Mouse (Mus musculus): ENCODE measurements around the gene AY074887. TPM values are rescaled to one million over a fixed set of nuclear protein-coding genes. Genes with fewer than 3 reads are reported as not detected.
A peak's percentile ranks its signal among the peaks of the same experiment; 100 is the strongest.

AY074887 gene
- polyA plus RNA-seq, 1 experiment from 2014 or later: 0.72 TPM

- Histone ChIP-seq H3K9ac (ENCODE audit: low read depth, low read length) (no peak overlapping the region), H3K4me2 (ENCODE audit: low read length) (no peak overlapping the region), H3K9me3 (replicated peaks; ENCODE audit: low read length) (no peaks in the 10 kb centered on the region), H3K27ac (no peak overlapping the region), H3K4me1 (replicated peaks; ENCODE audit: insufficient read depth, low read length) (no peaks in the 10 kb centered on the region), H3K27me3 (ENCODE audit: insufficient read depth, low read length) (no peaks in the 10 kb centered on the region), H3K36me3 (ENCODE audit: insufficient read depth, low read length) (no peaks in the 10 kb centered on the region), H3K4me3 (replicated peaks; ENCODE audit: low read depth, low read length) (no peak overlapping the region)
- no peak for DNase-seq (ENCODE audit: low spot score)
- ATAC-seq (replicated peaks; ENCODE audit: low FRiP score, low read depth): no peak
- 70% methylated on average over 16 of the region's 16 CpGs for WGBS
- TF ChIP-seq CTCF (IDR thresholded peaks at IDR 0.05; ENCODE audit: low read depth): no peak
Measured at GRCm38 (mm10) chr9:54946256-54946655, 4.5 kb downstream of the AY074887 start.

- no peak for DNase-seq (ENCODE audit: low spot score)
- Histone ChIP-seq H3K4me1 (replicated peaks; ENCODE audit: insufficient read depth, low read length) (no peaks in the 10 kb centered on the region), H3K4me3 (replicated peaks; ENCODE audit: low read depth, low read length) (no peak overlapping the region), H3K9me3 (replicated peaks; ENCODE audit: low read length) (no peaks in the 10 kb centered on the region), H3K27me3 (ENCODE audit: insufficient read depth, low read length) (no peaks in the 10 kb centered on the region), H3K4me2 (ENCODE audit: low read length) (no peak overlapping the region), H3K36me3 (ENCODE audit: insufficient read depth, low read length) (no peaks in the 10 kb centered on the region), H3K9ac (ENCODE audit: low read depth, low read length) (no peak overlapping the region), H3K27ac (no peak overlapping the region)
- ATAC-seq (replicated peaks; ENCODE audit: low FRiP score, low read depth): no peak
- no peak for TF ChIP-seq CTCF (IDR thresholded peaks at IDR 0.05; ENCODE audit: low read depth)
- WGBS: 78% methylated on average over 2 of the region's 2 CpGs
Measured at GRCm38 (mm10) chr9:54944467-54944866, 6.3 kb downstream of the AY074887 start.

GRCm38 (mm10) chr9:54942071-54942470 lies 8.7 kb downstream of the AY074887 start:
- Histone ChIP-seq H3K4me2 (ENCODE audit: low read length) (no peak overlapping the region), H3K36me3 (ENCODE audit: insufficient read depth, low read length) (no peaks in the 10 kb centered on the region), H3K27ac (no peak overlapping the region), H3K4me3 (replicated peaks; ENCODE audit: low read depth, low read length) (no peak overlapping the region), H3K9me3 (replicated peaks; ENCODE audit: low read length) (no peaks in the 10 kb centered on the region), H3K4me1 (replicated peaks; ENCODE audit: insufficient read depth, low read length) (no peaks in the 10 kb centered on the region), H3K9ac (ENCODE audit: low read depth, low read length) (no peak overlapping the region), H3K27me3 (ENCODE audit: insufficient read depth, low read length) (no peaks in the 10 kb centered on the region)
- TF ChIP-seq CTCF (IDR thresholded peaks at IDR 0.05; ENCODE audit: low read depth): no peak
- 84% methylated on average over 4 of the region's 4 CpGs for WGBS
- DNase-seq (ENCODE audit: low spot score) (no peak), ATAC-seq (replicated peaks; ENCODE audit: low FRiP score, low read depth) (no peak)

DNA sequence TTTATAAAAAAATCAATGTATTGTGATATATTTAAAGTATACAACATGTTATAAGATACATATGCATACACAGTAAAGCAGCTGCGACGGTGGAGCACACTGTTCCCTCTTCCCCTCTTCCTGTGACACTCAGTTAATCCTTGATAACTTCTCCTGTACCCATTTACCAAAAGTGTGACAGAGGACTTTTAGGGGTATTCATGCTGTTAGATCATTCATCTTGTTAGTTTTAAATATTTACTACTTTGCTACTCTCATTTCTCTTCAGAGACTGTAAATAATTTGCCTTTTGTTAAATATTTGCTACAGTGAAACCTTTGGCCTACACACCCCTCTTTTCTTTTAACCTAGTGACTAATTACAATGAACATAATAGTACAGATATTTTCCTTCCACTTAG lies 18.4 kb downstream of the AY074887 start:
- ATAC-seq (replicated peaks; ENCODE audit: low FRiP score, low read depth) (no peak), DNase-seq (ENCODE audit: low spot score) (peak; percentile 9)

DNA sequence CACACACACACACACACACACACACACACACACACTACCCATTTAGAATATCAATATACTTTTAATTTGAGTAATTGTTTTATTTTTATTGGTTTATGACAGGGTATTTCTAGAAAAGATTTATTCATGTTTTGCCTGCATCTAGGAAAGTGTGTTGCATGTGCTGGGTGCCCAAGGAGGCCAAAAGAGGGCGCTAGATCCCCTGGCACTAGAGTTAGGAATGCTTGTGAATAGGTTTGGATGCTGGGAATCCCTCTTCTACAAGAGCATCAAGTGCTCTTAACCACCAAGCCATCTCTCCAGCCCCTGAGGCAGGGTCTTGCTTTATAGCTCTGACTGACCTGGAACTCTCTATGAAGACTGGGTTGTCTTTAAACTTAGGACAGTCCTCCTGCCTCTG lies 19.0 kb downstream of the AY074887 start:
- H3K4me3 ChIP-seq (replicated peaks; ENCODE audit: low read depth, low read length): no peak overlapping the region
- no peak overlapping the region for H3K9ac ChIP-seq (ENCODE audit: low read depth, low read length)
- H3K4me1 ChIP-seq (replicated peaks; ENCODE audit: insufficient read depth, low read length): no peaks in the 10 kb centered on the region
- no peaks in the 10 kb centered on the region for H3K9me3 ChIP-seq (replicated peaks; ENCODE audit: low read length)
- no peaks in the 10 kb centered on the region for H3K36me3 ChIP-seq (ENCODE audit: insufficient read depth, low read length)
- H3K27me3 ChIP-seq (ENCODE audit: insufficient read depth, low read length): no peaks in the 10 kb centered on the region
- peak; percentile 27; the same call in 1 of the 2 replicates for TF ChIP-seq CTCF (IDR thresholded peaks at IDR 0.05; ENCODE audit: low read depth)
- DNase-seq (ENCODE audit: low spot score) (no peak), ATAC-seq (replicated peaks; ENCODE audit: low FRiP score, low read depth) (no peak)
- 0% methylated on average over 1 of the region's 1 CpGs for WGBS
- no peak overlapping the region for H3K27ac ChIP-seq
- H3K4me2 ChIP-seq (ENCODE audit: low read length): no peak overlapping the region

More for the DNA sequence above, 18.4 kb downstream of the AY074887 start:
- TF ChIP-seq CTCF (IDR thresholded peaks at IDR 0.05; ENCODE audit: low read depth): no peak
- Histone ChIP-seq H3K27me3 (ENCODE audit: insufficient read depth, low read length) (no peaks in the 10 kb centered on the region), H3K4me3 (replicated peaks; ENCODE audit: low read depth, low read length) (no peak overlapping the region), H3K27ac (no peak overlapping the region), H3K4me1 (replicated peaks; ENCODE audit: insufficient read depth, low read length) (no peaks in the 10 kb centered on the region), H3K9ac (ENCODE audit: low read depth, low read length) (no peak overlapping the region), H3K36me3 (ENCODE audit: insufficient read depth, low read length) (no peaks in the 10 kb centered on the region), H3K4me2 (ENCODE audit: low read length) (no peak overlapping the region), H3K9me3 (replicated peaks; ENCODE audit: low read length) (no peaks in the 10 kb centered on the region)
- 60% methylated on average over 2 of the region's 2 CpGs for WGBS

- no peak for TF ChIP-seq CTCF (IDR thresholded peaks at IDR 0.05; ENCODE audit: low read depth)
- 83% methylated on average over 1 of the region's 1 CpGs for WGBS
- H3K4me2 ChIP-seq (ENCODE audit: low read length): no peak overlapping the region
- no peak overlapping the region for H3K27ac ChIP-seq
- no peaks in the 10 kb centered on the region for H3K9me3 ChIP-seq (replicated peaks; ENCODE audit: low read length)
- DNase-seq (ENCODE audit: low spot score): no peak
- no peaks in the 10 kb centered on the region for H3K36me3 ChIP-seq (ENCODE audit: insufficient read depth, low read length)
- H3K9ac ChIP-seq (ENCODE audit: low read depth, low read length): no peak overlapping the region
- no peak for ATAC-seq (replicated peaks; ENCODE audit: low FRiP score, low read depth)
- no peaks in the 10 kb centered on the region for H3K4me1 ChIP-seq (replicated peaks; ENCODE audit: insufficient read depth, low read length)
- no peak overlapping the region for H3K4me3 ChIP-seq (replicated peaks; ENCODE audit: low read depth, low read length)
- H3K27me3 ChIP-seq (ENCODE audit: insufficient read depth, low read length): no peaks in the 10 kb centered on the region
Measured at GRCm38 (mm10) chr9:54930741-54931140, 20.1 kb downstream of the AY074887 start.

DNA sequence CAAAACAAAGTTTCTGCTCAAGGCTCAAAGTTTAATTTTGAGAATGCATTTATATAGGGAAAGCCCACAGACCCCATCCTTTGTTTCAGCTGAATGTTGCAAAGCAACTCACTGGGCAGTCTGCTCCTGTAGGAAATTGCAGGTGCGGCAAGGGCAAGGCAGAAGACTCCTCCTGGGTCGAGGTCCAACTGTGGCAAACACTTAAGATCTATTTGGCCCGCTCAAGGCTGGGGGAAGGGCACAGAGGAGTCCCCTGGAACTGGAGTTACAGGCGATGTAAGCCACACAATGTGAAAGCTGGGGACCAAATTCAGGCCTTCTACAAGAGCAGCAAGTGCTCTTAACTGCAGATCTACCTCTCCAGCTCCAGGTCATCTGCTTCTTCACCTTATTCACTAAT lies 30.9 kb downstream of the AY074887 start:
- Histone ChIP-seq H3K9me3 (replicated peaks; ENCODE audit: low read length) (no peaks in the 10 kb centered on the region), H3K4me2 (ENCODE audit: low read length) (no peak overlapping the region)
- WGBS: 61% methylated on average over 4 of the region's 4 CpGs

More for the DNA sequence above, 30.9 kb downstream of the AY074887 start:
- no peak for DNase-seq (ENCODE audit: low spot score)
- Histone ChIP-seq H3K9ac (ENCODE audit: low read depth, low read length) (no peak overlapping the region), H3K4me3 (replicated peaks; ENCODE audit: low read depth, low read length) (no peak overlapping the region), H3K27me3 (ENCODE audit: insufficient read depth, low read length) (no peaks in the 10 kb centered on the region), H3K36me3 (ENCODE audit: insufficient read depth, low read length) (0 out of 2 replicates have a peak, but pooled peaks cover 5% of the 10 kb centered on the region), H3K4me1 (replicated peaks; ENCODE audit: insufficient read depth, low read length) (0 out of 2 replicates have a peak, but pooled peaks cover 7% of the 10 kb centered on the region), H3K27ac (no peak overlapping the region)
- ATAC-seq (replicated peaks; ENCODE audit: low FRiP score, low read depth): no peak
- no peak for TF ChIP-seq CTCF (IDR thresholded peaks at IDR 0.05; ENCODE audit: low read depth)
